Mouse (Mus musculus) thymus, adult 2 months (tissue): Measurements from ENCODE around the gene Gm5426.

ENCODE experiments used
- CTCF ChIP-seq: fragments of 200-500 bp; IDR thresholded peaks from 2 replicates; pipeline ENCODE4 v1.5.1; 2012; ENCODE audit warnings: mild to moderate bottlenecking, control low read depth, low read length, moderate library complexity, borderline replicate concordance; ENCODE audit not compliant: control insufficient read depth, poor library complexity, insufficient read depth; ENCODE audit errors: extremely low read depth
- POLR2A ChIP-seq: fragments of 200-500 bp; IDR thresholded peaks from 2 replicates; pipeline ENCODE4 v1.6.1; 2012; ENCODE audit warnings: mild to moderate bottlenecking, low read length, control low read depth, moderate library complexity; ENCODE audit not compliant: control insufficient read depth, poor library complexity, insufficient read depth; ENCODE audit errors: extremely low read depth

DNA sequence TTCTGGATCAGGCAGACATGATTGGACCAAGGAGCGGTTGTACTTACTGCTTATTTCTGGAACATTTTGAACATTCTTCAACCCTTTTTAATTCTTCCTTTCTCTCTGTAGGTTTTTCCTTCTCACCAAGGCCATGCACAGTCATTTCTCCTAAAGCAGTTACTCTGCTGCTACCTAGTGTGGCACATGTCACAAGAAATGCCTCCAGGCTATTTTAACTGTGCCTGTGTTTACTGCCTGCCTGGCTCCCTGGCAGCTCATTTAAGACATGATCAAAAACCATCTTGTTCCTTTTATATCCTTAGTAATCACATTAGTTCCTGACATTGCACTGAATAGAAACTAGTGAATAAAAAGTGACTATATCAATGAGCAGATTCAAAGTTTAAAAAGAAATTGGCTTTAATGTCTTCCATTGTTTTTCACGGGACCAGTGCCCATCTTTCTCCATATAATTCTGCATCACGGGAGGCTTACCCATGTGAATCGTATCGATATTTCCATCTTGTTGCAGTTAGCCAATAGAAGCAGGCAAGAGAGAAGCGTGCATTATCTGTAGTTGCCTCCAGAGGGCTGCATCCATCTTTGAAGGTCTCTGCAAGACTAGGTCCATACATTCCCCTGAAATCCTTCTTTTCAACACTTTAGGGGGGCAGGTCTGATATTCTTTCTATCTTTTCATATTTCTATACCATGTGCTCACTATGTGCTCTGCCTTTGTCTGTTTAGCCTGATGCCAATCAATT is 45.7 kb downstream of the Gm5426 start:
- no peak for TF ChIP-seq POLR2A
- TF ChIP-seq CTCF = no peak
